Mouse (Mus musculus) liver, adult 10 weeks (tissue): Measurements from ENCODE around the gene Tnfrsf11a. TPM values are rescaled to one million over a fixed set of nuclear protein-coding genes. Genes with fewer than 3 reads are reported as not detected.

ENCODE experiments used
- polyA plus RNA-seq: library from polyadenylated mRNA; stranded (reverse); fragments of 350-450 nt; fragmentation: Illumina TruSeq; extraction: RNeasy Lipid Tissue Mini Kit (QIAGEN cat#74804); gene quantifications from one replicate; pipeline ENCODE4 v1.2.3, GENCODE M21; 2014; ENCODE audit warnings: low read depth, low replicate concordance

The Tnfrsf11a gene
- polyA plus RNA-seq: 0.74 TPM

GRCm38 (mm10) chr1:105780457-105781364, at the start of gene Tnfrsf11a:
TSS of gene Tnfrsf11a (plus strand) at chr1:105780718.

Other genes with a start within 250 kb of the Tnfrsf11a start
- gene Pign, start 117.0 kb upstream of the Tnfrsf11a start, polyA plus RNA-seq: 14.1 TPM
- gene Relch, start 116.9 kb upstream of the Tnfrsf11a start, polyA plus RNA-seq: 29.8 TPM
- gene Zcchc2, start 209.7 kb downstream of the Tnfrsf11a start, polyA plus RNA-seq: 19.4 TPM